Mouse (Mus musculus): ENCODE measurements around the gene Klk1b8.

GRCm38 (mm10) chr7:43966451-43966850 lies 16.0 kb downstream of the Klk1b8 start, which contains the start of gene Klk1b1:
- TF ChIP-seq POLR2A (IDR thresholded peaks at IDR 0.05; ENCODE audit: extremely low read depth, insufficient read depth, low read length) (no peak), CTCF (IDR thresholded peaks at IDR 0.05; ENCODE audit: extremely low read depth, insufficient read depth, low read length) (no peak)
